Mouse (Mus musculus) liver, adult 2 months (tissue): ENCODE results near the gene Myo18a.

Source experiments
- CTCF ChIP-seq: fragments of 200-500 bp; IDR thresholded peaks from 2 replicates; pipeline ENCODE4 v1.5.1; 2011; ENCODE audit warnings: low read depth, low read length, control low read depth
- POLR2A ChIP-seq: fragments of 200-500 bp; IDR thresholded peaks from 2 replicates; pipeline ENCODE4 v1.6.1; 2011; ENCODE audit warnings: low read length, control low read depth; ENCODE audit not compliant: insufficient read depth; ENCODE audit errors: extremely low read depth

GRCm38 (mm10) chr11:77746652-77747051 is 16.4 kb upstream of the Myo18a start:
- TF ChIP-seq CTCF (no peak), POLR2A (no peak)
